Mouse (Mus musculus): ENCODE results near the gene Cntn5. TPM values are rescaled to one million over a fixed set of nuclear protein-coding genes. Genes with fewer than 3 reads are reported as not detected.

The Cntn5 gene
- polyA plus RNA-seq, 1 experiment: not detected

DNA sequence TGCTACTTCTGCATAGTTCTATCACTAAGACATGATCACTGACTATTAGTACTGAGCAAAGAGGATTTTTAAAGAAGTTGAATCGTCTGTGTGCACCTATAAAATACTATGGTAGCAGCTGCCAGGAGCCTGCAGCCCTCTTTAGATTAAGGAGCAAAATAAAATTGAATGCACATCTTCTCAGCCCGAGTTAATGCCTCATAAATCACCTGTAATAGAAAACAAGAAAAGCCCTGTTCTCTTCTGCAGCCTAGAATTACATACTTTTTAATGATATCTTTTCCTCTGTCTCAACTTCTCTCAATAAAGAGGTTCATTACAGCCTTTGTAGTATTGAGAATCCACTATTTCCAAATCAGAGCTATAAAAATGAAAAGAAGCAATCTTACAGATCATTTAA lies 109.5 kb downstream of the Cntn5 start:
- no peaks in the 10 kb centered on the region for H3K79me2 ChIP-seq (ENCODE audit: control insufficient read depth, insufficient read depth)
- no peak overlapping the region for H3K4me2 ChIP-seq (ENCODE audit: low read depth)
- H3K4me3 ChIP-seq: no peak overlapping the region
- H3K27me3 ChIP-seq (ENCODE audit: control insufficient read depth, insufficient read depth, insufficient read length): no peaks in the 10 kb centered on the region
- H3ac ChIP-seq (ENCODE audit: control insufficient read depth, insufficient read length): no peak overlapping the region
- no peaks in the 10 kb centered on the region for H3K36me3 ChIP-seq (ENCODE audit: control insufficient read depth, insufficient read depth)
- TF ChIP-seq TCF3 (IDR thresholded peaks at IDR 0.05; ENCODE audit: insufficient read length, low read depth) (no peak), E2F4 (IDR thresholded peaks at IDR 0.05; ENCODE audit: insufficient read depth) (no peak), MAX (IDR thresholded peaks at IDR 0.05; ENCODE audit: low read depth) (no peak), MYOG (IDR thresholded peaks at IDR 0.05; ENCODE audit: control insufficient read depth in 1 of 3, insufficient read depth in 1 of 3, insufficient read length in 2 of 3, low read depth in 2 of 3) (no peak), REST (IDR thresholded peaks at IDR 0.05; ENCODE audit: insufficient read depth, insufficient read length) (no peak), POLR2AphosphoS2 (IDR thresholded peaks at IDR 0.05; ENCODE audit: insufficient read length, low read depth) (no peak), SRF (IDR thresholded peaks at IDR 0.05; ENCODE audit: control insufficient read depth, insufficient read length, low read depth) (no peak)

DNA sequence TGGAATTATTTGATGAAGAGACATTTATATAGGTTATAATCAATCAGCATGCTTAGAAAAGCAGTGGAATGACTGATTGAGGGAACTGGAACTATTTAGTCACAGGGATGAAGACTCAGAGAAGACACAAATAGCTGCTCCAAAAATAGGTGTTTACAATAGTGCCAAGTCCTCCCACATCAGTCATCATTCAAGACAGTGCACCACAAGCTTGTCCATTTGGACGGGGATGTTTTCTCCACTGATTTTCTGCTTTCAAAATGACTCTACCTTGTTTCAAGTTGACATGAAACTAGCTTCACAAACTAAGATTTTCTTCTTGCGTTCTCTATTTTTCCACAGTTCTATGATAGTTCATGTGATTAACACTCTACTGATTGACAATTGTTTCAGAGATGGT lies 172.7 kb downstream of the Cntn5 start:
- no peak overlapping the region for H3K4me3 ChIP-seq
- TF ChIP-seq E2F4 (IDR thresholded peaks at IDR 0.05; ENCODE audit: insufficient read depth) (no peak), POLR2AphosphoS2 (IDR thresholded peaks at IDR 0.05; ENCODE audit: insufficient read length, low read depth) (no peak), REST (IDR thresholded peaks at IDR 0.05; ENCODE audit: insufficient read depth, insufficient read length) (no peak), TCF3 (IDR thresholded peaks at IDR 0.05; ENCODE audit: insufficient read length, low read depth) (no peak), TCF12 (IDR thresholded peaks at IDR 0.05; ENCODE audit: insufficient read depth, poor library complexity, severe bottlenecking) (no peak), CEBPB (IDR thresholded peaks at IDR 0.05; ENCODE audit: insufficient read depth, poor library complexity, severe bottlenecking) (no peak), MYOD1 (IDR thresholded peaks at IDR 0.05; ENCODE audit: control insufficient read depth in 1 of 3, insufficient read length in 2 of 3, low read depth in 2 of 3) (no peak), SRF (IDR thresholded peaks at IDR 0.05; ENCODE audit: control insufficient read depth, insufficient read length, low read depth) (no peak), MAX (IDR thresholded peaks at IDR 0.05; ENCODE audit: low read depth) (no peak), MYOG (IDR thresholded peaks at IDR 0.05; ENCODE audit: control insufficient read depth in 1 of 3, insufficient read depth in 1 of 3, insufficient read length in 2 of 3, low read depth in 2 of 3) (no peak), USF1 (IDR thresholded peaks at IDR 0.05; ENCODE audit: low read depth) (no peak), POLR2A (IDR thresholded peaks at IDR 0.05; ENCODE audit: insufficient read length, low read depth) (no peak)
- no peak overlapping the region for H3ac ChIP-seq (ENCODE audit: control insufficient read depth, insufficient read length)
- H3K36me3 ChIP-seq (ENCODE audit: control insufficient read depth, insufficient read depth): no peaks in the 10 kb centered on the region
- no peaks in the 10 kb centered on the region for H3K79me2 ChIP-seq (ENCODE audit: control insufficient read depth, insufficient read depth)
- no peaks in the 10 kb centered on the region for H3K27me3 ChIP-seq (ENCODE audit: control insufficient read depth, insufficient read depth, insufficient read length)
- no peak overlapping the region for H3K4me2 ChIP-seq (ENCODE audit: low read depth)

GRCm38 (mm10) chr9:10724191-10724590 lies 180.4 kb downstream of the Cntn5 start:
- H3K79me2 ChIP-seq (ENCODE audit: control insufficient read depth, insufficient read depth): no peaks in the 10 kb centered on the region
- no peak overlapping the region for H3K4me3 ChIP-seq
- H3K4me2 ChIP-seq (ENCODE audit: low read depth): no peak overlapping the region
- H3ac ChIP-seq (ENCODE audit: control insufficient read depth, insufficient read length): no peak overlapping the region
- H3K27me3 ChIP-seq (ENCODE audit: control insufficient read depth, insufficient read depth, insufficient read length): no peaks in the 10 kb centered on the region
- no peaks in the 10 kb centered on the region for H3K36me3 ChIP-seq (ENCODE audit: control insufficient read depth, insufficient read depth)
- TF ChIP-seq CEBPB (IDR thresholded peaks at IDR 0.05; ENCODE audit: insufficient read depth, poor library complexity, severe bottlenecking) (no peak), USF1 (IDR thresholded peaks at IDR 0.05; ENCODE audit: low read depth) (no peak), MAX (IDR thresholded peaks at IDR 0.05; ENCODE audit: low read depth) (no peak), TCF3 (IDR thresholded peaks at IDR 0.05; ENCODE audit: insufficient read length, low read depth) (no peak), MYOD1 (IDR thresholded peaks at IDR 0.05; ENCODE audit: control insufficient read depth in 1 of 3, insufficient read length in 2 of 3, low read depth in 2 of 3) (no peak), SRF (IDR thresholded peaks at IDR 0.05; ENCODE audit: control insufficient read depth, insufficient read length, low read depth) (no peak), POLR2A (IDR thresholded peaks at IDR 0.05; ENCODE audit: insufficient read length, low read depth) (no peak), TCF12 (IDR thresholded peaks at IDR 0.05; ENCODE audit: insufficient read depth, poor library complexity, severe bottlenecking) (no peak), REST (IDR thresholded peaks at IDR 0.05; ENCODE audit: insufficient read depth, insufficient read length) (no peak), E2F4 (IDR thresholded peaks at IDR 0.05; ENCODE audit: insufficient read depth) (no peak), MYOG (IDR thresholded peaks at IDR 0.05; ENCODE audit: control insufficient read depth in 1 of 3, insufficient read depth in 1 of 3, insufficient read length in 2 of 3, low read depth in 2 of 3) (no peak), POLR2AphosphoS2 (IDR thresholded peaks at IDR 0.05; ENCODE audit: insufficient read length, low read depth) (no peak)

- no peak overlapping the region for H3ac ChIP-seq (ENCODE audit: control insufficient read depth, insufficient read length)
- no peaks in the 10 kb centered on the region for H3K36me3 ChIP-seq (ENCODE audit: control insufficient read depth, insufficient read depth)
- H3K4me2 ChIP-seq (ENCODE audit: low read depth): no peak overlapping the region
- no peaks in the 10 kb centered on the region for H3K79me2 ChIP-seq (ENCODE audit: control insufficient read depth, insufficient read depth)
- TF ChIP-seq REST (IDR thresholded peaks at IDR 0.05; ENCODE audit: insufficient read depth, insufficient read length) (no peak), TCF3 (IDR thresholded peaks at IDR 0.05; ENCODE audit: insufficient read length, low read depth) (no peak), CEBPB (IDR thresholded peaks at IDR 0.05; ENCODE audit: insufficient read depth, poor library complexity, severe bottlenecking) (no peak), USF1 (IDR thresholded peaks at IDR 0.05; ENCODE audit: low read depth) (no peak), POLR2AphosphoS2 (IDR thresholded peaks at IDR 0.05; ENCODE audit: insufficient read length, low read depth) (no peak)
- H3K27me3 ChIP-seq (ENCODE audit: control insufficient read depth, insufficient read depth, insufficient read length): no peaks in the 10 kb centered on the region
- H3K4me3 ChIP-seq: no peak overlapping the region
Observed at GRCm38 (mm10) chr9:10722121-10722520, 182.5 kb downstream of the Cntn5 start.

GRCm38 (mm10) chr9:10718986-10719385 lies 185.6 kb downstream of the Cntn5 start:
- TF ChIP-seq MYOG (IDR thresholded peaks at IDR 0.05; ENCODE audit: control insufficient read depth in 1 of 3, insufficient read depth in 1 of 3, insufficient read length in 2 of 3, low read depth in 2 of 3): no peak
- no peak for TF ChIP-seq TCF12 (IDR thresholded peaks at IDR 0.05; ENCODE audit: insufficient read depth, poor library complexity, severe bottlenecking)
- TF ChIP-seq SRF (IDR thresholded peaks at IDR 0.05; ENCODE audit: control insufficient read depth, insufficient read length, low read depth): no peak
- no peak for TF ChIP-seq CEBPB (IDR thresholded peaks at IDR 0.05; ENCODE audit: insufficient read depth, poor library complexity, severe bottlenecking)
- TF ChIP-seq POLR2AphosphoS2 (IDR thresholded peaks at IDR 0.05; ENCODE audit: insufficient read length, low read depth): no peak
- Histone ChIP-seq H3K4me3 (no peak overlapping the region), H3K79me2 (ENCODE audit: control insufficient read depth, insufficient read depth) (no peaks in the 10 kb centered on the region), H3ac (ENCODE audit: control insufficient read depth, insufficient read length) (no peak overlapping the region), H3K27me3 (ENCODE audit: control insufficient read depth, insufficient read depth, insufficient read length) (no peaks in the 10 kb centered on the region), H3K4me2 (ENCODE audit: low read depth) (no peak overlapping the region), H3K36me3 (ENCODE audit: control insufficient read depth, insufficient read depth) (no peaks in the 10 kb centered on the region)

Measured in myocyte (in vitro differentiated cells).